Mouse (Mus musculus) ES-Bruce4 (cell line): ENCODE results near the gene Tmem38b.

Source experiments
- CTCF ChIP-seq: IDR thresholded peaks from one replicate; pipeline ENCODE4 v1.8.1; 2011; ENCODE audit warnings: low read depth, low read length
- POLR2A ChIP-seq: IDR thresholded peaks from one replicate; pipeline ENCODE4 v1.8.1; 2011; ENCODE audit warnings: low read length; ENCODE audit not compliant: insufficient read depth

DNA sequence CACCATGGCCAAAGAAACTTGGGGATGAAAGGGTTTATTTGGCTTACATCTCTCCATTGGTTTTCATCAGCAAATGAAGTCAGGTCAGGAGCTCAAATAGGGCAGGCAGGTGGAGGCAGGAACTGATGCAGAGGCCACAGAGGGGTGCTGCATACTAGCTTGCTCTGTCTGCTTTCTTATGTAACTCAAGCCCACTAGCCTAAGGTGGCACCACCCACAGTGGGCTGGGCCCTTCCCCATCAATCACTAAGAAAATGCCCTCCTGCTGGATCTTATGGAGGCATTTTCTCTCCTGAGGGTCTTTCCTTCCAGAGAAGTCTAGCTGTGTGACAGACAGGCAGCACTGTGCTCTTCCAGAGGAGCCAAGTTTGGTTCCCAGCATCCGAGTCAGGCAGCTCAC lies 27.5 kb downstream of the Tmem38b start:
- TF ChIP-seq CTCF: no peak
- no peak for TF ChIP-seq POLR2A
